Mouse (Mus musculus) CD4-positive naive resting alpha-beta T cell, adult 76 days (primary cell): ENCODE data around the gene Olfr54. TPM values are rescaled to one million over a fixed set of nuclear protein-coding genes. Genes with fewer than 3 reads are reported as not detected.

Source experiments
- total RNA-seq: library from RNA; stranded (reverse); gene quantifications from one replicate; pipeline ENCODE4 v1.2.4, GENCODE M21; 2023

The Olfr54 gene
- total RNA-seq = not detected

DNA sequence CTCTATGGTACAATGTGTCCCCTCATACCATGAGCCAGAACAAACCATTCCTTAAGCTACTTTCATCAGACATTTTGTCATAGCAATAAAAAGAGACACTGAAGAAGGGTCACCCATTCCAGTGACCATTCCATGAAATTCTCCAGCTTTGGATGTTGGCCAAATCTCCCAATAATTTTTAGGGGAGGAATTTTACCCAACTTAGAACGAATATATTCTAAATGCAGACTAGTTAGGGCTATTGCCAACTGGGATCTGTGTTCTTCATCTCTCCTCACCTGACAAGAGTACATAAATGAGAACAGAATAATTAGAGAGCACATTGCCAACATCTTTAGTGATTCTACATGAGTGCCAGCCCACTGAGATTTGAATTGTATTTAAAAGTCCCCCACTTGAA lies at the start of gene Olfr54:
Olfr54 (plus strand) TSS at position 301 of the 400 bp plus-strand sequence.

DNA sequence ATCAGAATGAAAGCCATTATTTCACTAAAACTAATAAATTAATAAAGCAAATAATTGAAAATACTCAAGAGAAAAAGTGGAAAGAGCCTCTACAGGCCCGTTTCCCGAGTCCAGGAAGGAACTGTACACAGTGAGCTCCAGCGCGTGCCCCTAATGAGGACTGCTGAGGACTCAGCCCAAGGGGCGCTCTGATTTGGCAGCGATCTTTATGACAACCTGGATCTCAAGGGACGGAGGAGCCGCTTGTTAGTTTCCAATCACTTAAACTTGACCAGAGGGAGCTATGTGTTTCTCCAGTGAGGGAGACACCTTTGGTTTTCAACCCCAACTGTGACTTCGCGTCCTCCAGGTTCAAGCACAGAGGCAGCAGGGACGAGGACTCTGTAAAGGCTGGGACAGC lies 47.8 kb upstream of the Olfr54 start, which contains the start of gene Olfr1378:
Olfr1378 (plus strand) TSS at position 301 of the 400 bp plus-strand sequence.

DNA sequence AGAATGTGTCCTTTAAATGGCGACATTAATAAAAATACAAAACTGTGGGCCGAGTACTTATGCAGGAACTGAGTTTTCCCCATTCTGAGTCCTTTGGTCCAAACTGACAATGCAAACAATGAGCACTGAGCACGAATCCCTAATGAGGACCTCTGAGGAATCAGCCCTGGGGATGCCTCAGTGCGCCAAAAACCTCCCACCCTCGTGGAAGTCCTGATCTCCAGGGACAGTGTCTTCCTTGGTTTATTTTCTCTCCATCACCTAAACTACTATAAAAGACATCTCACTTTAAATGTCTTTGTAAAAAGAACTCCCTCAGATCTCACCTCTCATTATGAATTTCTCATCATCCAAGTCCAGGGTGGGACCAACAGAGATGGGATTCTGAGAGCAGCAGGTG lies 32.4 kb upstream of the Olfr54 start, which contains the start of gene Olfr1377:
Olfr1377 (plus strand) TSS at position 301 of the 400 bp plus-strand sequence.

GRCm38 (mm10) chr11:51003296-51003695 lies 10.7 kb upstream of the Olfr54 start, which contains the start of gene Olfr51:
Gene Olfr51 (plus strand): TSS chr11:51003596.

DNA sequence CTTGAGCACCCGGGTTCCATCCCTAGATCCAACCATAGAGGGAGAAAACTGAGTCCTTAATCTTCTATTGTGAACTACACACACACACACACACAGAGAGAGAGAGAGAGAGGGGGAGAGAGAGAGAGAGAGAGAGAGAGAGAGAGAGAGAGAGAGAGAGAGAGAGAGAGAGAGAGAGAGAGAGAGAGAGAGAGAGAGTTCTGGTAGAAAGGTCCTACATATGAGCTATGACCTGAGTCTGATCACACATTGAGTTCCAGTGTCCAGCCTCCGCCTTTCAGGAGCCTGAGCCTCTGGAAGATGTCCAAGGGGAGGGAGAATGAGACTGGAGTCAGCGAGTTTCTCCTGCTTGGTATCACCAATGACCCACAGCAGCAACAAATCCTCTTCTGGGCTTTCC lies 33.8 kb downstream of the Olfr54 start, which contains the start of gene Olfr1375:
Olfr1375 (plus strand) TSS at position 301 of the 400 bp plus-strand sequence.

GRCm38 (mm10) chr11:51059151-51059571 lies 45.1 kb downstream of the Olfr54 start, which contains the start of gene Zfp354a:
Gene Zfp354a (plus strand): TSS chr11:51059257.

Other genes starting within 250 kb of the Olfr54 start
- 7.1 TPM for gene Zfp354c, start 186.5 kb upstream of the Olfr54 start, total RNA-seq
- gene Zfp879, start 172.7 kb upstream of the Olfr54 start, total RNA-seq = 0.32 TPM
- 3.1 TPM for gene Grm6, start 163.6 kb upstream of the Olfr54 start, total RNA-seq
- gene Zfp454, start 126.6 kb upstream of the Olfr54 start, total RNA-seq = not detected
- gene Zfp2, start 98.1 kb upstream of the Olfr54 start, total RNA-seq = 4.1 TPM
- gene Zfp354b, start 82.6 kb upstream of the Olfr54 start, total RNA-seq = not detected
- not detected for gene 4933414I15Rik, start 70.5 kb upstream of the Olfr54 start, total RNA-seq
- gene Prop1, start 60.5 kb upstream of the Olfr54 start, total RNA-seq = not detected
- not detected for gene Olfr1378, start 47.7 kb upstream of the Olfr54 start, total RNA-seq
- not detected for gene Olfr1377, start 32.3 kb upstream of the Olfr54 start, total RNA-seq
- gene Olfr51, start 10.6 kb upstream of the Olfr54 start, total RNA-seq = not detected
- not detected for gene Olfr1375, start 33.9 kb downstream of the Olfr54 start, total RNA-seq
- gene Zfp354a, start 45.0 kb downstream of the Olfr54 start, total RNA-seq = not detected
- not detected for gene Gm12569, start 206.2 kb downstream of the Olfr54 start, total RNA-seq
- 376 TPM for gene Clk4, start 247.5 kb downstream of the Olfr54 start, total RNA-seq
- not detected for gene BC049762, start 248.8 kb downstream of the Olfr54 start, total RNA-seq